ENCODE assay signal across 8 mouse cellular contexts in genomic region chr9:59487331-59487730, GRCm38 (mm10). TPM values are rescaled to one million over a fixed set of nuclear protein-coding genes. Genes with fewer than 3 reads are reported as not detected.
DNase-seq lines count a peak whose midpoint lies in the region; ATAC-seq and TF ChIP-seq lines count a peak whose summit lies in the region.

No protein-coding gene starts in this region.

- H3K79me2 ChIP-seq in C2C12 (ENCODE audit: control insufficient read depth, insufficient read depth), result peaks cover 40% of the 10 kb centered on the region

- intact Hi-C loops in gastrocnemius, adult 2 months (cut with DNase I), result loop anchor here (2.0 to 5.0 kb wide), 2 partner anchors 135 to 197 kb away; partner anchors contain the start of genes Adpgk and Bbs4
- intact Hi-C loops in gastrocnemius, postnatal 36 days (cut with DNase I), result loop anchor here (5.0 kb wide), 2 partner anchors 80 to 195 kb away; partner anchors contain the start of gene Adpgk

- ATAC-seq in embryonic facial prominence, embryonic 14.5 days (ENCODE audit: low read depth), result no peak
- no peak for ATAC-seq in limb, embryonic 15.5 days (ENCODE audit: insufficient number of reproducible peaks, low FRiP score, low TSS enrichment, low read depth)

- H3K9me3 ChIP-seq in embryonic facial prominence, embryonic 14.5 days (ENCODE audit: control insufficient read depth, low read length), result no peaks in the 10 kb centered on the region
- no peaks in the 10 kb centered on the region for H3K9me3 ChIP-seq in limb, embryonic 15.5 days

- no peak overlapping the region for H3ac ChIP-seq in C2C12 (ENCODE audit: control insufficient read depth, insufficient read length, low read depth)

- H3K9ac ChIP-seq in embryonic facial prominence, embryonic 14.5 days (ENCODE audit: low read depth, low read length), result peak overlapping the region; percentile 98
- H3K9ac ChIP-seq in limb, embryonic 15.5 days, result peak overlapping the region; percentile 97; the same call in 1 of the 2 replicates

- peak overlapping the region; percentile 76 for H3K4me2 ChIP-seq in embryonic facial prominence, embryonic 14.5 days (ENCODE audit: low read depth, low read length)
- peak overlapping the region; percentile 61 for H3K4me2 ChIP-seq in limb, embryonic 15.5 days

- peak overlapping the region; percentile 99 for H3K27ac ChIP-seq in gastrocnemius, adult 2 months
- peak overlapping the region; percentile 99; the same call in 1 of the 2 replicates for H3K27ac ChIP-seq in embryonic facial prominence, embryonic 14.5 days (replicated peaks; ENCODE audit: low read depth, low read length)
- H3K27ac ChIP-seq in limb, embryonic 15.5 days, result peak overlapping the region; percentile 99

- peaks cover 7% of the 10 kb centered on the region for H3K36me3 ChIP-seq in C2C12 (ENCODE audit: control insufficient read depth, insufficient read depth)
- H3K36me3 ChIP-seq in embryonic facial prominence, embryonic 14.5 days (ENCODE audit: control insufficient read depth, insufficient read depth, low read length), result no peaks in the 10 kb centered on the region
- H3K36me3 ChIP-seq in limb, embryonic 15.5 days, result no peaks in the 10 kb centered on the region

- peak overlapping the region; percentile 96 for H3K4me3 ChIP-seq in gastrocnemius, adult 2 months
- peak overlapping the region; percentile 82 for H3K4me3 ChIP-seq in C2C12 (ENCODE audit: insufficient read depth, poor library complexity, severe bottlenecking)
- peak overlapping the region; percentile 100 for H3K4me3 ChIP-seq in embryonic facial prominence, embryonic 14.5 days (ENCODE audit: low read depth, low read length)
- peak overlapping the region; percentile 98 for H3K4me3 ChIP-seq in limb, embryonic 15.5 days

- peaks cover 37% of the 10 kb centered on the region for H3K79me3 ChIP-seq in C2C12 (ENCODE audit: low read depth)

- peaks cover 15% of the 10 kb centered on the region; the same call in 1 of the 2 replicates for H3K4me1 ChIP-seq in embryonic facial prominence, embryonic 14.5 days (ENCODE audit: control insufficient read depth, insufficient read depth, low read length)
- no peaks in the 10 kb centered on the region; the same call in 1 of the 2 replicates for H3K4me1 ChIP-seq in limb, embryonic 15.5 days

- no peak for DNase-seq in gastrocnemius, adult 2 months
- DNase-seq in gastrocnemius, postnatal 36 days, result no peak
- DNase-seq in embryonic facial prominence, embryonic 14.5 days (ENCODE audit: low spot score), result no peak
- no peak for DNase-seq in urinary bladder, postnatal 36 days (ENCODE audit: low spot score in 2 of 2)
- DNase-seq in thymus, postnatal 36 days, result no peak
- no peak for DNase-seq in right cerebral cortex, postnatal 25 days

- H3K27me3 ChIP-seq in C2C12 (ENCODE audit: control insufficient read depth, insufficient read depth, insufficient read length), result no peaks in the 10 kb centered on the region
- no peaks in the 10 kb centered on the region for H3K27me3 ChIP-seq in embryonic facial prominence, embryonic 14.5 days (replicated peaks; ENCODE audit: control insufficient read depth, insufficient read depth, low read length)
- H3K27me3 ChIP-seq in limb, embryonic 15.5 days, result no peaks in the 10 kb centered on the region

- no peak for TF ChIP-seq CTCF in gastrocnemius, adult 2 months (IDR thresholded peaks at IDR 0.05)
- TF ChIP-seq CTCF in C2C12 (IDR thresholded peaks at IDR 0.05; ENCODE audit: control insufficient read depth, insufficient read depth, insufficient read length), result no peak

TF ChIP-seq in C2C12, 6 proteins besides CTCF, POLR2A, EP300 and RAD21:
- TF ChIP-seq CEBPB (IDR thresholded peaks at IDR 0.05; ENCODE audit: low read depth) (no peak), FOSL1 (IDR thresholded peaks at IDR 0.05; ENCODE audit: insufficient read depth, low read length, poor library complexity, severe bottlenecking) (no peak), USF1 (IDR thresholded peaks at IDR 0.05; ENCODE audit: low read depth) (no peak), MAX (IDR thresholded peaks at IDR 0.05) (no peak), MYOD1 (IDR thresholded peaks at IDR 0.05; ENCODE audit: control insufficient read depth, insufficient read length, low read depth) (no peak), MYOG (IDR thresholded peaks at IDR 0.05; ENCODE audit: control insufficient read depth, extremely low read depth, insufficient read length) (no peak)

RNA-seq across cellular contexts. Expression of gene Arih1, which starts 0.9 kb away (rescaled TPM):
- 100 to 1,000 TPM; 101 to 117 TPM for total RNA-seq in gastrocnemius, adult 2 months (2021)
- total RNA-seq in gastrocnemius, postnatal 36 days (2021), result 10 to 100 TPM; 87.9 to 90.4 TPM
- polyA plus RNA-seq in C2C12 (2012; fragmentation: generic; extraction: Trizol), result 25.4 TPM
- 15.5 and 16.7 TPM in 2 replicates for polyA plus RNA-seq in embryonic facial prominence, embryonic 14.5 days (2014; fragmentation: Nextera tagmentation; extraction: Ambion mirVana)
- polyA plus RNA-seq in limb, embryonic 15.5 days (2015; fragmentation: Nextera tagmentation; extraction: Ambion mirVana), result 13.0 and 15.0 TPM in 2 replicates

RNA-seq across cellular contexts. Expression of gene Hexa, which starts 52.0 kb away (rescaled TPM):
- 10 to 100 TPM; 30.9 to 31.9 TPM for total RNA-seq in gastrocnemius, adult 2 months (2021)
- total RNA-seq in gastrocnemius, postnatal 36 days (2021), result 10 to 100 TPM; 22.6 to 23.6 TPM
- 83.6 TPM for polyA plus RNA-seq in C2C12 (2012; fragmentation: generic; extraction: Trizol)
- 101 and 107 TPM in 2 replicates for polyA plus RNA-seq in embryonic facial prominence, embryonic 14.5 days (2014; fragmentation: Nextera tagmentation; extraction: Ambion mirVana)
- 89.9 and 108 TPM in 2 replicates for polyA plus RNA-seq in limb, embryonic 15.5 days (2015; fragmentation: Nextera tagmentation; extraction: Ambion mirVana)

RNA-seq across cellular contexts. Expression of gene Tmem202, which starts 52.3 kb away (rescaled TPM):
- under 1 TPM; 0.53 to 0.56 TPM for total RNA-seq in gastrocnemius, adult 2 months (2021)
- under 1 TPM; 0.22 to 0.46 TPM for total RNA-seq in gastrocnemius, postnatal 36 days (2021)
- polyA plus RNA-seq in C2C12 (2012; fragmentation: generic; extraction: Trizol), result 0.35 TPM
- 0.15 and 0.64 TPM in 2 replicates for polyA plus RNA-seq in embryonic facial prominence, embryonic 14.5 days (2014; fragmentation: Nextera tagmentation; extraction: Ambion mirVana)
- 0.27 TPM in 1 of 2 replicates, not detected in the other for polyA plus RNA-seq in limb, embryonic 15.5 days (2015; fragmentation: Nextera tagmentation; extraction: Ambion mirVana)
